Mouse (Mus musculus): Measurements from ENCODE around the gene Vmac. TPM values are rescaled to one million over a fixed set of nuclear protein-coding genes. Genes with fewer than 3 reads are reported as not detected.

Gene Vmac
- 43.1 TPM for polyA plus RNA-seq (2014; fragmentation: Illumina TruSeq; extraction: RNeasy Lipid Tissue Mini Kit (QIAGEN cat#74804); ENCODE audit: low read depth, low replicate concordance)

GRCm38 (mm10) chr17:56717363-56718058 is at the start of gene Vmac, which contains the start of gene Ndufa11:
Vmac (minus strand) TSS chr17:56718022.
Ndufa11 (plus strand) TSS chr17:56717767.

GRCm38 (mm10) chr17:56764474-56765354 is 46.9 kb upstream of the Vmac start, which contains the start of gene Dus3l:
Dus3l (plus strand) TSS chr17:56764757.

GRCm38 (mm10) chr17:56757416-56758123 is 39.7 kb upstream of the Vmac start, which contains the start of gene Nrtn:
Nrtn (minus strand) TSS chr17:56757530.

GRCm38 (mm10) chr17:56672941-56673646 is 44.7 kb downstream of the Vmac start, which contains the start of gene Ranbp3:
Ranbp3 (plus strand) TSS chr17:56673294.

Other genes with a start within 250 kb of the Vmac start
- 49.8 TPM for gene Ptprs, start 241.5 kb downstream of the Vmac start, polyA plus RNA-seq (2014; fragmentation: Illumina TruSeq; extraction: RNeasy Lipid Tissue Mini Kit (QIAGEN cat#74804); ENCODE audit: low read depth, low replicate concordance)
- gene Znrf4, start 205.6 kb downstream of the Vmac start, polyA plus RNA-seq (2014; fragmentation: Illumina TruSeq; extraction: RNeasy Lipid Tissue Mini Kit (QIAGEN cat#74804); ENCODE audit: low read depth, low replicate concordance): 8.4 TPM
- 7.1 TPM for gene Gm20219, start 163.6 kb downstream of the Vmac start, polyA plus RNA-seq (2014; fragmentation: Illumina TruSeq; extraction: RNeasy Lipid Tissue Mini Kit (QIAGEN cat#74804); ENCODE audit: low read depth, low replicate concordance)
- 77.2 TPM for gene Safb2, start 133.4 kb downstream of the Vmac start, polyA plus RNA-seq (2014; fragmentation: Illumina TruSeq; extraction: RNeasy Lipid Tissue Mini Kit (QIAGEN cat#74804); ENCODE audit: low read depth, low replicate concordance)
- 77.6 TPM for gene Safb, start 133.2 kb downstream of the Vmac start, polyA plus RNA-seq (2014; fragmentation: Illumina TruSeq; extraction: RNeasy Lipid Tissue Mini Kit (QIAGEN cat#74804); ENCODE audit: low read depth, low replicate concordance)
- gene 2410015M20Rik, start 108.3 kb downstream of the Vmac start, polyA plus RNA-seq (2014; fragmentation: Illumina TruSeq; extraction: RNeasy Lipid Tissue Mini Kit (QIAGEN cat#74804); ENCODE audit: low read depth, low replicate concordance): 309 TPM
- 1,330 TPM for gene Rpl36, start 104.6 kb downstream of the Vmac start, polyA plus RNA-seq (2014; fragmentation: Illumina TruSeq; extraction: RNeasy Lipid Tissue Mini Kit (QIAGEN cat#74804); ENCODE audit: low read depth, low replicate concordance)
- gene Lonp1, start 91.1 kb downstream of the Vmac start, polyA plus RNA-seq (2014; fragmentation: Illumina TruSeq; extraction: RNeasy Lipid Tissue Mini Kit (QIAGEN cat#74804); ENCODE audit: low read depth, low replicate concordance): 60.5 TPM
- 3.6 TPM for gene Catsperd, start 89.9 kb downstream of the Vmac start, polyA plus RNA-seq (2014; fragmentation: Illumina TruSeq; extraction: RNeasy Lipid Tissue Mini Kit (QIAGEN cat#74804); ENCODE audit: low read depth, low replicate concordance)
- 42.4 TPM for gene Ranbp3, start 44.7 kb downstream of the Vmac start, polyA plus RNA-seq (2014; fragmentation: Illumina TruSeq; extraction: RNeasy Lipid Tissue Mini Kit (QIAGEN cat#74804); ENCODE audit: low read depth, low replicate concordance)
- 224 TPM for gene Ndufa11, start 255 bp downstream of the Vmac start, polyA plus RNA-seq (2014; fragmentation: Illumina TruSeq; extraction: RNeasy Lipid Tissue Mini Kit (QIAGEN cat#74804); ENCODE audit: low read depth, low replicate concordance)
- 3.1 TPM for gene Nrtn, start 39.5 kb upstream of the Vmac start, polyA plus RNA-seq (2014; fragmentation: Illumina TruSeq; extraction: RNeasy Lipid Tissue Mini Kit (QIAGEN cat#74804); ENCODE audit: low read depth, low replicate concordance)
- 27.7 TPM for gene Dus3l, start 46.7 kb upstream of the Vmac start, polyA plus RNA-seq (2014; fragmentation: Illumina TruSeq; extraction: RNeasy Lipid Tissue Mini Kit (QIAGEN cat#74804); ENCODE audit: low read depth, low replicate concordance)
- gene Prr22, start 52.2 kb upstream of the Vmac start, polyA plus RNA-seq (2014; fragmentation: Illumina TruSeq; extraction: RNeasy Lipid Tissue Mini Kit (QIAGEN cat#74804); ENCODE audit: low read depth, low replicate concordance): 3.3 TPM
- 12.6 TPM for gene Rfx2, start 113.0 kb upstream of the Vmac start, polyA plus RNA-seq (2014; fragmentation: Illumina TruSeq; extraction: RNeasy Lipid Tissue Mini Kit (QIAGEN cat#74804); ENCODE audit: low read depth, low replicate concordance)
- gene Acsbg2, start 156.4 kb upstream of the Vmac start, polyA plus RNA-seq (2014; fragmentation: Illumina TruSeq; extraction: RNeasy Lipid Tissue Mini Kit (QIAGEN cat#74804); ENCODE audit: low read depth, low replicate concordance): 4.8 TPM
- gene 1700061G19Rik, start 157.5 kb upstream of the Vmac start, polyA plus RNA-seq (2014; fragmentation: Illumina TruSeq; extraction: RNeasy Lipid Tissue Mini Kit (QIAGEN cat#74804); ENCODE audit: low read depth, low replicate concordance): 1.8 TPM
- gene Mllt1, start 217.4 kb upstream of the Vmac start, polyA plus RNA-seq (2014; fragmentation: Illumina TruSeq; extraction: RNeasy Lipid Tissue Mini Kit (QIAGEN cat#74804); ENCODE audit: low read depth, low replicate concordance): 23.0 TPM

Measured in adipose tissue, adult 10 weeks (tissue).